Mouse (Mus musculus): ENCODE measurements around the gene Slc2a12.

The Slc2a12 gene

GRCm38 (mm10) chr10:22660286-22661000 lies 15.6 kb downstream of the Slc2a12 start:
- no peak for DNase-seq (ENCODE audit: low read depth, low spot score)

GRCm38 (mm10) chr10:22668509-22668908 lies 23.7 kb downstream of the Slc2a12 start:
- no peak for DNase-seq (ENCODE audit: low read depth, low spot score)

GRCm38 (mm10) chr10:22674176-22674575 lies 29.4 kb downstream of the Slc2a12 start:
- DNase-seq (ENCODE audit: low read depth, low spot score) = no peak

DNA sequence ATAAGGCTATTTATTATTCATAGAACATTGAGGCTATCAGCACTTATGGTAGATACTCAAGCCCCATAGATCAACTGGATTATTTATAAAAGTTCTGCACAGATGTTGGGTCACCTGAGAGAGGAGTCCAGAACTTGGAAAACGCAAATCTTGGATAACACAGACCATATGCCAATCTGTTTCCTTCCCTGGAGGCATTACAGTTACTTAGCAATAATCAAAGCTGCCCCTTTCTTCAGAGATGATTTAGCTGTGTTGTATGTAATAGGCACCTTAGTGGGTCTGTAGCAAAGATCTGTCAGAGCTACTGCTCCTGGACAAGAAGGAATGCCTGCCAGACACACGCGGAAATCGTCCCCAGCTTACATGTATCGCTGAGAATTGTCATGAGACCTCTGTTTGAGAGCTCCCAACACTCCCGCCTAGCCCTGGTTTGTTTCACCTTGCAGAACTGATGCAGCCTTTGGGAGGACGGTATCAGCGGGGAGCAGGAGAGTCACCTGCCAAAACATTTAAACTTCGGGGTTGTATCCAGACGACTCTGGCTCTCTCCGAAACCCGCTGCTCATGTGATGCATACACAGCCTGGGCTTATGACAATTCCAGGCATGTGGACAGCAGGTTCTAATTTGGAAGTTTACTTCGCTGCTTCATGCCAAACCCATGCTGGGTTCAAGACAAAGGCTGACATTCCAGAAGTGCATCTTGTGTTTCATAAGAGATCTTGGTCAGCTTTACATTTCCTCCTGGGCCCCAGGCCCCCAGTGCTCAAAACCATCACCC lies 31.2 kb downstream of the Slc2a12 start:
- no peak for DNase-seq (ENCODE audit: low read depth, low spot score)

- no peak for DNase-seq (ENCODE audit: low read depth, low spot score)
Observed at GRCm38 (mm10) chr10:22696236-22696635, 51.4 kb downstream of the Slc2a12 start.

DNA sequence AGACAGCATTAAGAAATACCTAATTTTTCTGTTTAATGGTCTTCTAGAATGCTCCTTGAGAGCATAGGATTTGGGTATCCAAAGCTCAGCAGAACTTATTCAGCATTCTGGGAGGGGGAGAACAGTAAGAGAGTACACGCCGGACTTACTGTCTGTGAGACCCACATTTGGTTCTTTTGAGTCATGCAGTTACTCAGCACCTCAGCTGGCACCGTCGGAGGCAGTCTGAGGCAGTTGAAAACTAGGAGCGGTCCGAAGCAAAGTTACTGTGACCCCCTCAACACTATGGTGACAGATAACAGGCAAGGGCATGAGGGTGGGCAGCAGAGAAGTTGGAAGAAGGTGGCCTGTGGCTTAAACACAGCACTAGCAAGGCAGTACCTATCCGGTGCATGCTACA lies 52.1 kb downstream of the Slc2a12 start:
- DNase-seq (ENCODE audit: low read depth, low spot score) = no peak

GRCm38 (mm10) chr10:22698158-22698953 lies 53.5 kb downstream of the Slc2a12 start:
- DNase-seq (ENCODE audit: low read depth, low spot score) = no peak

DNA sequence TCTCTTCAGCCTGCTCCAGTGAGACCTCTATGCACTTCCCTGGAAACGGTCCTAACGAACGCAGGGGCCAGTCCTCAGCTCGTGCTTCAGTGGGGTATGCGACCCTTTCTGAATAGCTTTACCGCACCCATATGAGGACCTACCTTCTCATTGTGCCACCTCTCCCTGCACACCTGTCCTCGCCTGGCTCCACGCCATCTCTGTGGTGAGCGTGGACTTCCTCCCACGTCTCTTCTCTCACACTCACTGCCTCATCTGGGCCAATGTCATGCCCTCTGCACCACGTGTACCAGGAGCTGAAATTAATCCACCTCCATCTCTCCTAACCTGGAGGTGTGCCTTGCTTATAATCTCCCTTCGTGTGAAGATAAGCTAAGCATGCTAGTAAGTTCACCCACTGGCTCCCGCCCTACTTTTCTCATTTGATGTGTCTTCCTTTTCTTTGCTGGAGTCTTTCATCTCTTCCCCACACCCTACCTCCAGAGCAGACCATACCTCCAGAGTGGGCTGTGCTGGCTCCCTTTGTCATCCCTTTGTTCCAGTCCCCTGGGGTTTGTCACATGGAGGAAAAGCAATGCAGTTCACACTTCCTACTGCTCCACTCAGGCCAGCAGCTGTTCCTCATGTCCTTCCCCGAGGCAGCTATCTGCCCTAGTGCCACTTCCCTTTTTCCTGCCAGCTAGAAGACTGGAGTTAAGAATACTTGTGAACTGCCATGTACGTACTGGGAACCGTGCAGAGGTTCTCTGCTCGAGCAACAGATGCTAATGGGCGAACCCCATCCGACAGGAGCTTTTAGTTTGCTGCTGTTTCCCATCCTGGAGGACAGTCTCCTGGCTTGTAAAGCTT lies 54.9 kb downstream of the Slc2a12 start:
- no peak for DNase-seq (ENCODE audit: low read depth, low spot score)

DNA sequence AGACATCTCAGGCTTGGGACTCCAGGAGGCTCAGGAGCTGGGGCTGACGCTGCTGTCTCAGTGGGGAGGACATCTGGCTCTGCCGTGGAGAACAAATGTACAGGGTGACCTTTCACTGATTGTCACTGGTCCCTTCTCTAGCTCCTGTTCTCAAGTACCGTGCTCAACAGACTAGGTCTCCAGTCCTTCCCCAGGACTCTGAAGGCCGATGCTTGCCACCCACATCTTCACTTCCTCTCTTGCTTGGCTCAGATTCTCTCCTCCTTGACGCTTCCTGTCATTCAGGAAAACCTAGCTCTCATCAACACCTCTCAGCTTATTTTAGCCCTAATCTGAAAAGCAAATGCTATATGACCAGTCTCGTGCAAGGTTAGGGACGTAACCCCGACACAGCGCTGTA lies 56.0 kb downstream of the Slc2a12 start:
- no peak for DNase-seq (ENCODE audit: low read depth, low spot score)

DNA sequence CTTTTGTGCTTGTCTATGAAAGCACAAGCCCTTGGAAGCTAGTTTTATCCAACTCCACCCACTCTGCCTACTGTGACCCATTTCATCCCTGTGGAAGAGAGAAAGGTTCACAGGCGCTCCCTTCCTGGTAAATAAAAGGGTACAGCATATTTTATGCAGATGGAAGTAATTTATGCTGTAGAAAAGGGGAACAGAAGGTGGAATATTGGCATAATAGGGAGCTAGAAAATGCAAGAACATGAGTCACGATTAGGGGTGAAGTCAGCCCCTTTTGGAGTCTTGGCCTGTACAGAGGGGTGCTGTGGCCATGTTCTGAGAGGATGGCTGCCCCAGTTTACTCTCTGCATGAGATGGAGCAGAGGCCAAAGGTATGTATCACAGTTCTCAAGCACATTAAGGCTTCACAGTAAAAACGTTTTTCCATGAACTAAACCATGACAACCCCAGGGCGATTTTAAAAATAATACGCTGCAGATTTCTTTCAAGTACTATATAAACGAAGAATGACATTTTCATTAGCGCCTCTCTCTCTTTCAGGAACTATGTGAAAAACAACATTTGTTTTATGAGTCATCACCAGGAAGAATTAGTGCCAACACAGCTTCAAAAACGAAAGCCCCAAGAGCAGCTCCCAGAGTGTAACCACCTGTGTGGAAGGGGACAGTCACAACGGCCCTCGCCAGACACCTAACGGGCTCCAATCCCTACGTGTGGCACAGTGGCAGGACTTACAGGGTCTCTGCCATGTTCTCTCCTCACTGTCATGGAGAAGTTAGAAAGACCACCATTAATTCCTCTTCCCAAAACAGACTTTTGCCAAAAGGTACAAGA lies 56.9 kb downstream of the Slc2a12 start:
- DNase-seq (ENCODE audit: low read depth, low spot score) = no peak

DNA sequence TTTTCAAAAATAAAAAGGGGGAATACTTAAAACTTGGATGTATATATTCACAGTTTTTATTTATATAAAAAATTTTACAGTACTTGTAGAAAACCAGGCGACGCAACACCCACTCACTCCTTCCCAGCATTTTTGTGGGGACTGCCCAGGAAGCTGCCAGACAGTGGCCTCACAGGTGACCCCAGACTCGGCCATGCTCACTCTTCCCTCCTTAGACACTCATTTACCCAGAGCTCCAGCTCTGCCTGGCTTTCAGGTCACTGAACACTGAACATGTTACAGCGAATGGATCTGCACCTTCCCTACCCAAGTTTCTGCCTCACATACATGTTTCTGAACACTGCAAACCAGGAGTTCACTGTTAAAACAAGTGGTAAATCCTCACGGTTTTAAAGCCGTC lies 59.0 kb downstream of the Slc2a12 start:
- no peak for DNase-seq (ENCODE audit: low read depth, low spot score)

- DNase-seq (ENCODE audit: low read depth, low spot score) = no peak
Observed at GRCm38 (mm10) chr10:22708190-22708843, 63.5 kb downstream of the Slc2a12 start.

DNA sequence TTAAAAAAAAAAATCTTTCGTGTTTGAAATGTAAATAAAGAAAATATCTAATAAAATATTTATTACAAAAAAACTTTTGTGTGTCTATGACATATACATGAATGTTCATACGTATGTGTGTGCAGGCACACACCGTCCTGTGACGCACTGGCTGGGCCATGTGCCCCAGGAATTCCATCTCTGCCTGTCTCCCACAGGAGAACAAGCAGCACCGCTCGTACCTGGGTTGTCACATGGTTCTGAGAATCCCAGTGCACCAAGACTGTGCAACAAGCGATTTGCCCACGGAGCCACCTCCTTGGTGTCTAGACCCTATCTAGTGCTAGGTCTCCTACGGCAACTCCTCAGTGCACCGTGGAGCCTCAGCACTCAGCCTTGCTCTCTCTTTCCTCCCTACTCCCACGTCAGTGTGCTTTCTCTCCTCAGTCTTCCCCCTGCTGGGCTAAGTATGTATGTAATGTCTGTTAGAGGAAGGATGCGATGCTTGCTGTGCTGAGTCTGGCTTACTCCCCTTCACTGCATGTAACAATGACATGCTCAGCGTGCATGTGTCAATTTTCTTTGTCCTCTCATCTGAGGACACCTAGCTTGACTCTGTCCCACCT lies 65.5 kb downstream of the Slc2a12 start:
- no peak for DNase-seq (ENCODE audit: low read depth, low spot score)

DNA sequence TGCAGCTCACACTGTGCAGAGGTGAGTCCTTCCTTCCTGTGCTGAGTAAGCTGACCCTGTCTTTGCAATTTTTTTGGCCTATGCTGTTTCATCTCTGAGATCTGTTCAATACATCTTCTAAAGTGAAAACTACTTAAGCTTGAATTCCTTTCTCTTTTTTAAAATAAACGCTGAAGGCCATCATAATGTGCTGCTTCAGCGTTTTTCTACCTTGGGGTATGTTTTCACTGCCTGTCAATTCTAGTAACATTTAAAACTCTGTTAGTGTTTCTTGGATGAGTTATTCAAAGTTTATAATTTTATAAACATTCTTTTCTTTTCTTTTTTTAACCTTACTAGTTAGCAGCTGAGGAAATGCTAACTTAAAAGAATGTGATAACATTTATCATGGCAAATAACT lies 68.1 kb downstream of the Slc2a12 start:
- DNase-seq (ENCODE audit: low read depth, low spot score) = no peak

DNA sequence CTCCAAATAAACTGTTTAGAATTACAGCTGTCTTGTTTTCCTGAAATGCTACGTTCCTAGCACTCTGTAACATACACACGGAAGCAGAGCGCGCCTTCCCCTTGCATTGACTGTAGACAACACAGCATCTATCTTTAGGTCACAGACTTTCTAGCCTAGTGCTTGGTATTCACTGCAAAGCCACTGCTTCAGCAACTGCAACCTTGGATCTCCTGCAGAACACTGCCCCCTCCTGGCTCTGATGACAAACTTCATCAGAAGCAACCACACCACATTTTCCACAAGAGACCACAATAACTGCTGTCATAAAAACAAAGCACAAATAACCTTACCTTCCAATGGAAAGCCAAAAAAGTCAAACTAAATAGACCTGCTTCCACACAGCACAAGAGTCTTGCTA lies 69.7 kb downstream of the Slc2a12 start:
- DNase-seq (ENCODE audit: low read depth, low spot score) = no peak

DNA sequence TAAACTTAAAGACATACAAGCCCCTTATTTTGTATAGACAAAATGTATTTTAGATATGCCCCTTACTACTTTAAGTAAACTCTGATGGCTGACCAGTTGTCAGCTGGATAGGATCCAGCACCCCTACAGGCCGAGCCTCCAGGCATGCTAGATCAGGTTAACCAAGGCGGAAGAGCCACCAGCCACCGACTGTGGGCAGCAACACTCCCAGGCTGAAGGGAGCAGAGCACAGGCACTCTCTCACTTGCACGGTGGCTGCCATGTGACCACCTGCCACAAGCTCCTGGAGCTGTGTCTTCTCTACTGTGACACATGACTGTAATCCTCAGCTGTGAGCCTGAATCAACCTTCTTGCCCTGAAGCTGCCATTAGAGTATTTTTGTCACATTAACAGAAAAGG lies 73.7 kb downstream of the Slc2a12 start:
- no peak for DNase-seq (ENCODE audit: low read depth, low spot score)

GRCm38 (mm10) chr10:22720781-22721529 lies 76.1 kb downstream of the Slc2a12 start:
- no peak for DNase-seq (ENCODE audit: low read depth, low spot score)

DNA sequence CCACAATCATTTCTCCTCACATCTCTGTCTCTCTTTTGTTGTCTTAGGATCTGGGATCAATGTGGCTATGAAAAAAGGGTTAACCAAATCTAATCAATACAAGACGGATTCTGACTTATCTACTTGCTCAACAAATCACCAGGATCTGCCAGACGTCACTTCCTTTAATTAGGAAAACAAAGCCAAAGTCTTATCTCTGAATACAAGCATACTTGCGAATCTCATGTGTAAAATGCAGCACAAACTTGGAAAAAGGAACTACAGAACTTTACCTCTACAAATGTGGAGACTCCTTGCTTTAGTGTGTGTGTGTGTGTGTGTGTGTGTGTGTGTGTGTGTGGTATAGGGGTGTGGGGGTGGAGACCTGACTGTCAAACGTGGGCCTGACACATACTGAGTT lies 80.4 kb downstream of the Slc2a12 start:
- no peak for DNase-seq (ENCODE audit: low read depth, low spot score)

DNA sequence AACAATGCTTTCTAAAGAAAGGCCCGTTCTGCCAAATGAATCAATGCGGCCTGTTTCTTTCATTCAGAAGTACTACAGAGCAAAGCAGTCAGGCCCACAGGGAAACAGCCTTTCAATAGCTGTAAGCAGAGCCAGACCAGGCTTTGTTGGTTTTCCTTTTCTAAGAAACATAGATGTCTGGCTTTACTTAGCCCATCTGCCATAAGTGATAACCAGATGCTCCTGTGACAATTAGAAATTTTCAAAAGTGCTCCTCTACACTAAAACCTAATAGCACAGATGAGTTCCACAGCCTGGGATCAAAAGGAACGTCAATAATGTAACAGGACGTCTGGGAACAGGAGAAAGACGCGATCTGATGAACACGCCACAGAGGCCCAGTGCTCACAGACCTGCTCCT lies 81.5 kb downstream of the Slc2a12 start:
- no peak for DNase-seq (ENCODE audit: low read depth, low spot score)

Data from WW6 (cell line).